Mouse (Mus musculus): ENCODE data around the gene Acads.

DNA sequence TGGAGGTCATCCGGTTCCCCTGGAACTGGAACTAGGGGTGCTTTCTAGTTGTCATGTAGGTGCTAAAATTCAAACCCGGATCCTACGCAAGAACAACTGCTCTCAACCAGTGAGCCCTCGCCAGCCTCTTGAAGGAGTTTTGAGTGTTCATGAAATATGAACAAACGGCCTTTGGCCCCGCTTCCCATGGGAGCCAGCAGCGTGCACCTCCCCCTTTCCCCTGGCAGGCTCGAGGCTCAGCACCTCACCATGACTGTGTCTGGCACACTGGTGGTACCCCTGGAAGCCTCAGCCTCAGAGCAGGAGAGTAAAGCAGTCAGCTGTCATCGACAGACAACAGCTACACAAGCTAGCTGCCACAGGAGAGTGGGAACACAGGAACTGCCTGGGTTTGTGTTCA is 19.2 kb downstream of the Acads start:
- TF ChIP-seq CTCF (IDR thresholded peaks at IDR 0.05; ENCODE audit: borderline replicate concordance, insufficient read depth, low read depth, low read length) = no peak
- no peak for TF ChIP-seq POLR2A (IDR thresholded peaks at IDR 0.05; ENCODE audit: borderline replicate concordance, insufficient read depth, low read length)
